Mouse (Mus musculus) monocyte, adult 5-6 weeks (primary cell): Measurements from ENCODE around the gene Bcl11a. TPM values are rescaled to one million over a fixed set of nuclear protein-coding genes. Genes with fewer than 3 reads are reported as not detected.

ENCODE experiments used
- ATAC-seq: fragments of 153-309, 156-312 bp; replicated peaks from 2 replicates; pipeline ENCODE4 v1.8.0; 2017; ENCODE audit warnings: mild to moderate bottlenecking; ENCODE audit not compliant: low TSS enrichment, insufficient number of reproducible peaks, severe bottlenecking, poor library complexity, low FRiP score
- total RNA-seq: library from RNA; stranded (forward); fragments of 200-1000, 200-491, 200-594 nt; gene quantifications from 3 replicates; pipeline ENCODE4 v1.2.3, GENCODE M21; 2017

Bcl11a gene
- total RNA-seq, 1 experiment from 2014 or later: 12.1 TPM

- ATAC-seq: no peak
These were observed 94.7 kb downstream of the Bcl11a start for GRCm38 (mm10) chr11:24172585-24172984.

- ATAC-seq: peak; percentile 49
These were observed 96.4 kb downstream of the Bcl11a start for GRCm38 (mm10) chr11:24174161-24174792.

- ATAC-seq: no peak
These were observed 99.6 kb downstream of the Bcl11a start for GRCm38 (mm10) chr11:24177458-24177857.

GRCm38 (mm10) chr11:24178823-24179476 lies 101.1 kb downstream of the Bcl11a start:
- no peak for ATAC-seq

- no peak for ATAC-seq
These were observed 102.2 kb downstream of the Bcl11a start for GRCm38 (mm10) chr11:24180040-24180439.

- no peak for ATAC-seq
These were observed 105.6 kb downstream of the Bcl11a start for GRCm38 (mm10) chr11:24183501-24183900.

GRCm38 (mm10) chr11:24184932-24185331 lies 107.1 kb downstream of the Bcl11a start:
- ATAC-seq: peak; percentile 92

GRCm38 (mm10) chr11:24190411-24190810 lies 112.6 kb downstream of the Bcl11a start:
- ATAC-seq: no peak

GRCm38 (mm10) chr11:24196460-24197190 lies 118.8 kb downstream of the Bcl11a start:
- ATAC-seq: no peak

GRCm38 (mm10) chr11:24197424-24197823 lies 119.6 kb downstream of the Bcl11a start:
- ATAC-seq: no peak

- ATAC-seq: no peak
These were observed 121.7 kb downstream of the Bcl11a start for GRCm38 (mm10) chr11:24199560-24199959.

GRCm38 (mm10) chr11:24200310-24200709 lies 122.5 kb downstream of the Bcl11a start:
- peak; percentile 47 for ATAC-seq

- no peak for ATAC-seq
These were observed 123.4 kb downstream of the Bcl11a start for GRCm38 (mm10) chr11:24201223-24201622.

GRCm38 (mm10) chr11:24202641-24203361 lies 124.9 kb downstream of the Bcl11a start:
- ATAC-seq: no peak

GRCm38 (mm10) chr11:24203489-24203888 lies 125.6 kb downstream of the Bcl11a start:
- ATAC-seq: no peak

- no peak for ATAC-seq
These were observed 131.1 kb downstream of the Bcl11a start for GRCm38 (mm10) chr11:24208951-24209351.

- no peak for ATAC-seq
These were observed 136.8 kb downstream of the Bcl11a start for GRCm38 (mm10) chr11:24214509-24215134.

- no peak for ATAC-seq
These were observed 140.0 kb downstream of the Bcl11a start for GRCm38 (mm10) chr11:24217741-24218333.
